Mouse (Mus musculus) testis, postnatal 10 days (tissue): ENCODE measurements around the gene Ccr7.

ENCODE experiments used
- DNase-seq: peaks from one replicate; pipeline ENCODE4 v3.0.0; 2021; ENCODE audit warnings: low spot score

Gene Ccr7

DNA sequence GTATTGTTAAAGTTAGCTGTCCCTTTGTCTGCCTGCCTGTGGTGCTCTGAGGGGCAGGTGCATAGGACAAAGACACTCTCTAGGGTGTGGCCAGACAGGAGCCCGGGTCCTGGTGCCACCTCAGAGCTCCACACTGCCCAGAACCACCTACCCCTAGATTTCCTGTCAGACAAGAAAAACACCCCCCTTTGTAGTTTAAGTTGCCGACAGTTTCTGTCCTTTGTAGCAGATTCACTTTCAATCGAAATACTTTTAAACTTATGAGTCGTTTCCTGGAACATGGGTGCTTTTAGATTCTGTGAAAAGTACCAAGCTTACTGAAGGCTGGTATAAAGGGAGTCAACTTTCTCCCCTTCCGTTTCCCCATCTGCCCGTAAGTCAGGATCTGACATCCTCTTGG lies 38.9 kb downstream of the Ccr7 start:
- no peak for DNase-seq

DNA sequence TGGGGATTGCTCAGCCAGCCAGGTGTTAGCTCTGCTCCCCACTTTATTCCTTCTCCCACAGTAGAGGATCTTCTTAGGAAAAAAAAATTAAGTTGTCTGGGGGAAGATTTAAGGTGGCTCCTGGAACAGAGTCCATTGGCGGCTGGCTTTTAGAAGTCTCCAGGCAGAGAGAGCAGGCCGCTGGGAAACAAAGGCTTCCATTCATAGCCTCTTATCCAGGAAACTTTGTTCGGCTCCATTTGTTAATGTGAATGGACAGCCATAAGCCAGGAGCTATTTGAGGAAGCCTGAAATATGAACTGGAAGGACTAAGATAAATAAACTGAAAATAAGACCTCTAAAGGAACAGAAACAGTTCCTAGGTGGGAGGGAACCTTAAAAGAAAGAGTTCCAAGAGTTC lies 41.8 kb downstream of the Ccr7 start:
- DNase-seq: no peak

DNA sequence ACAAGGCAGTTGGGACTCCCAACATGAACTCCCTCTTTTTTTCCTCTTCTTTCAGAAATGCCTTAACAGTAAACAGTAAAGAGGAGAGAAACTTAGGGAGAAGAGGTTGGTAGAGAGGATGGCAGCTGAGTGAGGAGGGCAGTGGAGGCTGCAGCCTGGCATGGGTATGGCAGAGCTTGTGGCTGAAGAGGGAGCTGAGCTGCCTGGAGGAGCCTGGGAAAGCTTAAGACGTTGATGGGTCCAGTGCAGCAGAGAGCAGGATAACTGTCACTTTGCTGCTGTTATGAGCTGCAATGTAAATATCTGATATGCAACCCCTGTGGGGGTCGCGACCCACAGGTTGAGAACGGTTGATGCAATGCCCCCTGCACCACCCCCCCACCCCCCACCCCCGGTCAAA lies 42.2 kb downstream of the Ccr7 start:
- no peak for DNase-seq

DNA sequence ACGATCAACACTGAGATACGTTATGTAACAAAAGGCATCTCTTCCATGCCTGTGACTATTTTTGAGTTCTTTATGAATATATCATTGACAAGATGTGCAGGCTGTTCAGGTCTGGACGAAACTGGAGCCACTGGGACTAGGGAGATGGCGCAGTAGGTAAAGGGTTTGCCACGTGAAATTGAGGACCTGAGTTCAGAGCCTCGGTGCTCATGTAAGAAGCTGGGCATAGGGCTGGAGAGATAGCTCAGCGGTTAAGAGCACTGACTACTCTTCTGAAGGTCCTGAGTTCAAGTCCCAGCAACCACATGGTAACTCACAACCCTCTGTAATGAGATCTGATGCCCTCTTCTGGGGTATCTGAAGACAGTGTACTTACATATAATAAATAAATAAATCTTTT lies 43.2 kb downstream of the Ccr7 start:
- DNase-seq: no peak

DNA sequence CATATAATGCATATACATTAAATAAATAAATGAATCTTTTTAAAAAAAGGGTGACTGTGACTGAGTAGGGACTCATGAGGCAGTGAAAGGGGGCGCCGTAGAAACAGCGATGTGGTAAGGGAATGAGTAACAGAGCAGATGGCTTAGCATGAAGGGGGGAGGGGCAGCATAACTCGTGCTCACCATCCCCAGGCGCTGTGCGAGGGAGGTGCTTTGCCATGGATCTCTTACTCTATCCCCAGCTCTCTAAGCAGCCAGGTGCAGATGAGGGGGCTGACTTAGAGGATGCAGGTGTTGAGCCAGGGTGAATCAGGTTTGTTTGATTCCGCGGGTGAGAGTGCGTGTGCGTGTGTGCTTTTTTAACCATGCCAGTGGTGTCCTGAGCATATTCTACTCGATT lies 43.7 kb downstream of the Ccr7 start:
- DNase-seq: no peak

DNA sequence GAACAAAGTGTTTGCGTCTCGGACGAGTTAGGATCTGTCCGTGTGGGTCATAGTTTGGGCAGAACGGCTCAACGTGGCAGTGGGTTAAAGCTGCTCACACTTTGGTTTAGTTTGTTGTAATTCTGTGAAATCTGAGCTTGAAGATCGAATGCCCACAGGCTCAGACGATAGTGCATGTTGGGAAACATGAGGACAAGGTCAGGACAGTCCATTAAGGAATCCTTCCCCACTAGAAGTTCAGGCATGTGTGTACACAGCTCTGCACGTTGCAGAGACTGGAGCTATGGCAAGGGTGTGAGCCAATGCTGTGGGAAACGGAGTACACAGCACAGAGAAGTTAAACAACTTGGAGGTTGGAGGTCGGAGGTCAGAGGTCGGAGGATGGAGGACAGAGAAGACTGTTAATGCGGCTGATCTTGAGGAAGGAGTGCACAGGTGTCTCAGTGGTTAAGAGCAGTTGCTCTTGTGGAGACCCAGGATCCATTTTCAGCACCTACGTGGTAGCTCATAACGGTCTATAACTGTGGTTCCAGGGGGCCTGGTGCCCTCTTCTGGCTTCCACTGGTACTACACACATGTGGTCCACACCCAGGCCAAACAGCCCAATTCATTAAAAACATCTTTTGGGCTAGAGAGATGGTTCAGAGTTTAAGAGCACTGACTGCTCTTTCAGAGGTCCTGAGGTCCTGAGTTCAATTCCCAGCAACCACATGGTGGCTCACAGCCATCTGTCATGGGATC lies 44.3 kb downstream of the Ccr7 start:
- DNase-seq: no peak

DNA sequence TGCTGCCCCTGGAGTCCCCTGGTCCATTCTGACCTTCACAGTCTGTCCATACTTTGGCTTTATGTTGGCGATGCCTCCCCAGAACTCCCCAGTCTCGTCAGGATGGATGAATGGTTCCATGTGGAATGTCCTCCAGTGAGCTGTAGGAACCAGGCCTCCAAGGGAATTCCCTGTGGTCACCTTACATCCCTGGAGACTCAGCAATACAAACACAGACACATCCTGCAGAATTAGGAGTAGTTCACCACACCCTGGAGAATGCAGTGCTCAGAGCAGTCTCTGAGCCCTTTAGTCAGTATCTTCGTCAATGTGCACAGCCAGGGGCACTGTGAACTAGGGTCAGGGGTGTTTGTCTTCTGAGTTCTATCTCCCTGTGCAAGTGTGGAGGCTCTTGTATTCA lies 46.6 kb downstream of the Ccr7 start:
- DNase-seq: no peak

DNA sequence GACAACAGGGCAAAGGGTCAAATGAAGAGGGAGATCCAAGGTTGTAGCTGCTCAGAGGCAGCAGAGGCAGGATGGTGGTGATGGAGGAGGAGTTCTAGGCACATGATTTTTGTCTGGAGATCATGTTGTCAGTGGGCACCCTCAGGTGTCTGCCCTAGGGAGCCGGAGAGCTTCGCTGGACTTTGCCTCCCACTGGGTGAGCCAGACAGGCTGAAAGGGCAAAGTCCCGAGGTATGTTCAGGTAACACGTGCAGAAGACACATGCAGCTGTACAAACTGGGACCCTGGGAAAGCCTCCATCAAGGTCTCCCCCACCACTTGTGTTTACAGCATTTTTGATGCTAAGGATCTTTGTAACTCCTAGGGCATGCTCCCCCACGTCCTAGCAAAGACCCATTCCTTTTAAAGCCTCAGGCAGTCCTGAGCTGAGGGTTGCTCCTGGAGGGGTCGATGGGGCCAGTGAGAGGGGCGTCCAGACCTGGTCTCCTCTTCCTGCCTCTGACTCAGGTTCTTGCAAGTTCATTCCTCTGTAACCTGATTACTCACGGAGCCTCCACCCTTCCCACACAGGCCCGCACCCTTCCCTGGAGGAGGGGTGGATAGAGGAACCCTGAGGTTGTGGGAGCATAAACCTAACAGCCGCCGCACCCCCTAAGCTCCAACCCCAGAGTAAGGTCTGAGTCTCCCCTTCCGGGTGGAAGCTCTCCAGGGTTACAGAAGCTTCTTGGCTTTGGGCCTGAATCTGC lies 48.7 kb downstream of the Ccr7 start:
- no peak for DNase-seq

DNA sequence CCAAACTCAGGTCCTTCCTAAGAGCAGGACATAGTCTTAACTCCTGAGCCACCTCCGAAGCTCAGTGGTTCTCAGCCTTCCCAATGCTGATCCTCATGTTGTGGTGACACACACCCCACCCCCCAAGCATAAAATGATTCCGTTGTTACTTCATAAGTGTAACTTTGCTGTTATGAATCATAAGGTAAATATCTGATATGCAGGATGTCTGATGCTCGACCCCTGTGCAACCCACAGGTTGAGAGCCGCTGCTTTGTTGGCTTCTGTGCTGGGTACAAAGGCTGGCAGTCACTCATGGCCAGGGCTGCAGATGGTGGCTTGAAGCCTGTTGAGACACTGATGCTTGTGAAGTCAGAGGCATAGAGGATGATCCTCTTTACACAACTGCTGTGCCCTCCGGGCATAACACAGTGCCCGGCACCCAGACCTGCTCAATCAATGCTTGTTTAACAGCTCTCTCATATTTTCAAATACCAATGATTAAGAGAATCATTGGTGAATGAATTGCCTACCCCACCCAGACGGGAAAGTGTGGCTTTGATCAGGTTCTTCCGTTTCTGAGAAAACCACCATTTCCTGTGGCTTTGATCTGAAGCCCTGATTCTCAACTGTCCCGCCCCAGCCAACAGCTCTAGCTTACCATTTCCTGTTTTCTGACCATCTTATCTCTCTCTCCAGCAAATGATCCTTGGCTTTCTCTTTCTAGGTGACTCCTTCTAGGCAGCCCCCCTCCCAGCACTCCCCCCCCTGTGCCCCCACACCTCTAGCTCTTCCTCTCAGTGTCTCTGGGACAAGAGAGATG lies 50.1 kb downstream of the Ccr7 start:
- DNase-seq: no peak

DNA sequence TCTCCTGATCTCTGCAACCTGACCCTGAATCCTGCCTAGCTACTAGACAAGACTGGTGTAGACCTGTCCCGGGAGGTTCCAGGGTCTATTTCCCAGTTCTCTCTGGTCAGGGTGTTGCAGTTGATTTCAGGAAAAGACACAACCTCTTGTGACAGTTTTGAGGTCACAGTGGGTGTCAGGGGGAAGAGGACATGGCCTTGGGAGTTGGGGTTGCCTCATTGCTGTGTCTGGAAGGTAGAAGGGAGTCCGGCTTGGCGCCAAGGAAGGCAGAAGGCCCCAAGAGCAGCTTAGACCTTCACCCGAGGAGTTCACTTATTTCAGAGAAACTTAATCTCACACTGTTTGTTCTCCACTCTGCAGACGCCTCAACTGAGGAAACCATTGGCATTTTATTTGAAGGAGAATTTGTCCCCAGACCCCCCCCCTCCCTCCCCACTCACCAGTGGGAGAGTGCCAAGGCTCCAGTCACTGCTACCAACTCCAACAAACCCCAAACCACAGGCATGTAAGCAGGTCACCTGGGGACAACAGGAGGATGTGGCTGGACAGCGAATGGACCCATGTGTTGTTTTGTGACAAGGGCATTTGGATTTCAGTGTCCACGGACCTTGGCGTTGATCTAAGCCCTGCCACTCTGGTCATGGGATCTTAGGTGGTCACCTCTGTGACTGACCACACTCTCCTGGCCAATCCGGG lies 52.2 kb downstream of the Ccr7 start:
- DNase-seq: no peak

DNA sequence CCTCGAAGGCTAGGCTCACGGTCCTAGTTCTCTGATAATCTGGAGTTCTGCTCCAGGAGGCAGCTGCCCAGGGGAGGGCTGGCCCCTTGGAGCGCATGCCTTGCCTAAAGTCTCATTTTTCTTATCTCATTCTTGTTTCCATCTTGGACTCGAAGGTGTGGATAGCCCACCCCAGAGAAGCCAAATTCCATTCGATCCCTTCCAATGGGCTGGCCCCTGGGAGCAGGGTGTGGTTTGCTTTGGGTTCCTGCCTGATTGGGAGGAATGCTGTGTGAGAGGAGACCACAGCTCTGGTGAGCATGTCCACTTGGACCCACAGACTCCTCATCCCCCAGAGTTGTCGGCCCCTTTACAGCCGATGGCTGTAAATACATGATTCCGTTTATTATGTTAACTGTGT lies 53.2 kb downstream of the Ccr7 start:
- no peak for DNase-seq

DNA sequence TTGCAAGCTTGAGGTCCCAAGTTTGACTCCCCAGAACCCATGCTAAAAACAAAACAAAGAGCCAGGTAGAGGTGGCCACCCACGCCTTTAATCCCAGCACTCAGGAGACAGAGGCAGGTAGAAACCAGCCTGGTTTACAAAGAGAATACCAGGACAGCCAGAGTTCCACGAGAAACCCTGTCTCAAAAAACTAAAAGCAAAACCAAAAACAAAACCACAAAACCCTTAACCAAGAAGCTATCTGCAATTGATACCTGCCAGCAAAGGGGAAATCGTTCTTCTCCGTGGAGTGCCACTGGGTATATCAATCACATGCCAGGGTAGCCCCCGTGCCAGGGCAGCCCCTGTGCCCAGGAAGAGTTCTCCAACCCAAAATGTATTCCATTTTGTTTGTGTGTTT lies 54.7 kb downstream of the Ccr7 start:
- DNase-seq: no peak

DNA sequence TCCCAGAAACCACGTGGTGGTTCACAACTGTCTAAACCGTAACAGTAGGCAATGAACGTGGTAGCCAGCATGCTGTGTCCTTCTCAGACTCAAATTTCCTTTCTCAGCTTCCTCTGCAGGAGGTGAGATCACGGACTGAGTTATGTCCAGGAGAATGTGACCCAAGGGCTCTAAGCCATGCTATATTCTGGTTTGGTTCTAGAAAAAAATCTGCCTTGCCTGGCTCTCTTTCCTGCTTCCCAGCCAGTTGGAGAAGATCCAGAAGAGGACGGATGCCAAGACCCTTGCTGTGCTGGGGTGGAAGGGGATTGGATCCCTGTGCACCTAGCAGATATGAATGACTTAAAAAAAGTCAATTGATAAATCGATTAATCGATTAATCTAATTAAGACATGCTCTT lies 55.4 kb downstream of the Ccr7 start:
- no peak for DNase-seq

DNA sequence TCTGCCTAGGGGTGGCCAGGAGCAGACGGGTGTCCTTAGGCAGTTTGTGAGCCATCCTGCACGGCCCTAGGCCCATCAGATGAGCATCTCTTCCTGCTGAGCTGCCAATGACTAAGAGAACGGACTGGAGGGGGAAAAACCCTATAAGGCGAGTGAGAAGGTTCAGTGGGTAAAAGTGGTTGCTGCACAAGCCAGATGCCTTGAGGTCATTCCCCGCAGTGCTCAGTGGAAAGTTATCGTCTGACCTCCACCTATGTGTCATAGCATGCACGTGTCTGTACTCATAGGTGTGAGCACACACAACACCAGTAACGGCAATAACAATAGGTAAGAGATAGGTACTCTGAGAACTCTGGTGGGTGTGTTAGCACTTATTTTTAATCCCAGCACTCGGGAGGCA lies 56.0 kb downstream of the Ccr7 start:
- DNase-seq: no peak

DNA sequence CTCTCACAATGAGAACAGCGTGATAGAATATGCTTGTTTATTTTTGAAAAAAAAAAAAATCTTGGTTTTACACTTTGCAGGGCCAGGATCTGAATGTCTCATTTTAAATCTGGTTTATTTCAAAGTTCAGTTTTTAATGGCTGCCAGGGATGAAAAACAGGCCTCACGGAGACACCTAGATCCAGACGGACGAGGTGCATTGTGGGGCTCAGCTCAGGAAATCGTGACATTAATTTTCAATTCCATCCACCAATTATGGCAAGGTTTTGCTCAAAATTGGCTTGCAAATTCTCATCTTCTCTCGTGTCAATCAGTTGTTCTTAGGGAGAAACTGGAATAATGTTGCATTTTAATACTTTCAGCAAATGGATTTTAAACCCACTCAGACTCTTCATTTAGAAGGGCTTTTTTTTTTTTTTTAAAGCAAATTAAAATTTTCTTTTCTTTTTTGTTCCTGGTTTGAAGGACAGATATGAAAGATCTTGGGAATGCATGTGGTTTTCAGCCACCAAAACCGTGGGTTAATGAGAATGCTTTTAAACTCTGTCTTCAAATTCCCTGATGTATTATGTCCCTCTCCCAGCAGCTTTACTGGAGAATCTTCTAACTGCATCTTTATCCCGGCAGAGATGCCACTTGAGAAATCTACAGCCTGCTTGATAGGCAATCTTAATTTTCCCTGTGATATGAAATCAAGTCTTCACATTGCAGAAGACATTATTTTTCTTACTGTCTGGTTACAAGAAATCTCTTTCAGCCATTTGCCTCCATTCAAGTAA lies 57.7 kb downstream of the Ccr7 start:
- no peak for DNase-seq

DNA sequence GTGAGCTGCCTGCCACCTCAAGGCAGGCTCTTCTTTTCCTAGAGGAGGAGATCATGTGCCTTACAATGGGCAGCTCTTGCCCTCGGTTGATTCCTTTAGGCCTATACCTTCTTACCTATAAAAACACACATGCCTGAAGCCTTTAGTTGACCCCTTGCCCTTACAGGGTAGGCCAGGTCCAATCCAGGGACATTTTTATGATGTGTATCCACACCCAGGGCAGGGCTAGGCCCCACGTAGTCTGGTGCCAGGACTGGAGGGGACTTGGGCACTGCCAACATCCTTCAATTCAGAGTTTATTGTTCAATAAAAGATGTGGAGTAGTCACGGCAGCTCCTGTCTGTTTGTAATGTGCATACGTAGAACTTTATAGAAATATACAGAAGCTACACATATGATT lies 58.5 kb downstream of the Ccr7 start:
- DNase-seq: no peak

DNA sequence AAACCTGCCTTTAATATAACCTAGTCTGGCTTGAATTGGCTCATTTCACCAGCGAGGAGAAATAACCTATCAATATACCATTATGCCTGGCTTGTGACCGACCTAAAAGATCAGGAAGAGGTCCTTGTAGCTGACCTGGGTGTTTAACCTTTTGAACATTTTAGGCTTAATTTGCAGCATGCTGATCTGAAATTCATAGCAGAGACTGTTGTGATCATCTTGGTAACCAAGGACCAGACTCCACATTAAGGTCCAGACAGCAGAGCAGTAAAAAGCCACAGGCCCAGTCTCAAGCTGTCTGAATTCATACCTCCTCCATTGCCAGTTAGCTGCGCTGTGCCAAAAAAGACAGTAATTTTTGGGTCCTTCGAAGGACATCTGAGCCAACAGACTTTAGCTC lies 59.1 kb downstream of the Ccr7 start:
- no peak for DNase-seq

DNA sequence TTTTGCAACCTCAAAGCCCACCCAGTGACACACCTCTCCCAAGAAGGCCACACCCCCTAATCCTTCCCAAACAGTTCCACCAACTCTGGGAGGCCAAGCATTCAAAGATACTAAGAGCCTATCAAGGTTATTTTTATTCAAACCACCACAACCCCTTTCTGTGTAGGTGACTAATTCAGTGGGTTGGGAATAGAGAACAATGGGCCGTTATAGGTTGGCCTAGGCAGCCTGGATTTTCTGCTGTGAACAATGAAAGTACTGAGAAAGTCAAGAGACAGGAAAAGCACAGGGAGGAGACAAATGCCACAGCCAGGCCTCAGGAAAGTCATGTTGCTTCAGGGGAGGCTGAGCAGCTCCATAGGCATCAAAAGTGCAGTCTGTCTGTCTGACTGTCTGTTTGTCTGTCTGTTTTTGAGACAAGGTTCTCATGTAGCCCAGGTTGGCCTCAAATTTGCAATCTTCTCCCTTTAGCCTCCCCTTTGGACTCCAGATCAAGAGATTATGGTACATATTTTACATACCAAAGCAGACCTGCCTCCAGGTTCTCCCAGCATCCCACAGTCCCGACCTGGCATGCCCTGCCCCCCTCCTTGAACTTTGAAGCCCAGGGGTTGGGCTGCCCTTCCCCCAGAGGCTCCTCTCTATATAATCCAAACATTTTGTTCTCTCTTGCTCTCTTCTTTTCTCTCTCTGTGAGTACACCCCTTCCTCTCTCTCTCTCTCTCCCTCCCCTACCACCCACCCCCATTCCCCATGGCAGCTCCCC lies 59.8 kb downstream of the Ccr7 start:
- no peak for DNase-seq
